Mouse (Mus musculus): ENCODE measurements around the gene Oaz1.

- TF ChIP-seq CTCF (IDR thresholded peaks at IDR 0.05; ENCODE audit: extremely low read depth, insufficient read length, insufficient replicate concordance, low read depth, low read length) (no peak), POLR2A (IDR thresholded peaks at IDR 0.05; ENCODE audit: low read depth, low read length) (no peak)
These were observed 42.2 kb upstream of the Oaz1 start for GRCm38 (mm10) chr10:80784302-80784701.

All from small intestine, adult 2 months (tissue).